Mouse (Mus musculus) hematopoietic stem cell, adult 5-6 weeks (primary cell): ENCODE results near the gene Selplg. TPM values are rescaled to one million over a fixed set of nuclear protein-coding genes. Genes with fewer than 3 reads are reported as not detected.

ENCODE experiments used
- ATAC-seq, 2 experiments: fragments of 125-278 bp in 1 of 2; replicated peaks in 1 of 2; 2 replicates each; pipeline ENCODE4 v1.8.0; 2016 to 2017; ENCODE audit warnings: inconsistent platforms in 2 of 2, mild to moderate bottlenecking in 2 of 2, moderate number of reproducible peaks in 2 of 2, low read depth in 1 of 2, moderate TSS enrichment in 1 of 2; ENCODE audit not compliant: low FRiP score in 2 of 2, poor library complexity in 2 of 2, severe bottlenecking in 2 of 2, insufficient read depth in 1 of 2, low TSS enrichment in 1 of 2
- total RNA-seq: library from RNA; stranded (forward); fragments of 172-1452, 232-1000 nt; gene quantifications from 2 replicates; pipeline ENCODE4 v1.2.3, GENCODE M21; 2017

Selplg gene
- 83.9 and 95.7 TPM in 2 replicates for total RNA-seq

DNA sequence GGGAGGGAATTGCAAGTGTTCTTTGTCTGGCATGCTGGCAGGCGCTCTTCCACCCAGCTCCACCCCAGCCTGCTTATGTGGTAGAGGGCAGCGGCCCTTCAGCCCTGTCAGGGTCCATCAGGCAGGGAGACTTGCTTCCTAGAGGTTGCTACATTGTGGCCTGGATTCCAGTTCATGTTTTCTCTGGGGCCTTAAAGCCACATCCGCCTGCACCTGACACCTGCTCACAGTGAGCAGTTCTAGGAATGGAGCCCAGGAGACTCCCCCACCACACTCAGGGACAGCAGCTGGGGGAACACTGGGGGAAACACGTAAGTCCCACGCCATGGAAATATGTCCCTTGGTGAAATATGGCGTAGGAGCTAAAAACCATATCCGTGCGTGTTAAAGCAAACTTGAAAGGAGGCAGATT lies at the start of gene Selplg:
Gene Selplg (minus strand): TSS at position 155 of the 412 bp plus-strand sequence.
- peak; percentile 30 to 63 for ATAC-seq

DNA sequence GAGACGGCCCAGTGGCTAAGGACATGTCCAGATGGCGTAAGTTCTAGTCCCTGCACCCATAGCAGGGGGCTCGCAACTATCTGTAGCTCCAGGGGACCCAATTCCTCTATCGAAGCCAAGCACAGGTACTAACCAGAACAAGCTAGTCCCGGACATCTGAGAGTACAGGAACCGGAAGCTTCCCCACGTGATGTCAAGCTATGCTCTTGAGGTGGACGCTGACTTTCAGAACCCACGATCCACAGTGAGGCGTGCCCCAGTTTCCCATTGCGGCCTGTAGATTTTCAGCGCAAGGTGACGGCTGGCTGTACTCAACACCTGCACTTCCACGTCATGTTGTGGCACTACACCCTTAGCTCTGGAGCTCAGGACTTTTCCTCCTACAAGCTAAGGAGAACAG lies 48.7 kb upstream of the Selplg start:
- no peak for ATAC-seq

DNA sequence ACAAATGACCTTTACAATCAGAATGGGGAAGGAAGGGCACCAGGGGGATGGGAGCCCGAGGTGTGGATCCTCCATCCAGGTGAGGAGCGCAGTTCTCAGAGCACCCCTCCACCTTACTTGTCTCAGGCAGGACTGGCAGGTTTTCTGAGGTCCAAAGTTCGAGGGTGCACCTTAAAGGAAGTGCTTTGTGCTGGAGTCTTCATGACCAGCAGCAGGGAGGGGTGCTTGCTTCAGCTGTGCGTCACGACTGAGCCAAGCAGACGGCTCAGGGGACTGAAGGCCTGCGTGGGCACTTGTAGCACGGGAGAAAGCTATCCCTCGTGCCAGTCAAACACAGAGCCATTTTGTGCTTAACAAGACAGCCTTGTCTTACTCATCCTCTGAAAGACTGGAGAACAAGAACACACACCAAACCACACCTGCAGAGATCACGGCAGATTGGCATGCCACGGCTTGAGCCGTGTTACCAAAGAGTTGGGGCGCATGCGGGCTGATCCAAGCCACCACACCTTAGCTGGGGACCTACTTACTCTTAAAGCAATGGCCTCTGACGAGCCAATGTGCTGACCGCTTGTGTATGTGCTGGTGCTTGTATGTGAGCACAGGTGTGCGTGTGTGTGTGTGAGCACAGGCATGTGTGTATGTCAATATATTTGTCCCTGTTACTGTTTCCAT lies 46.6 kb upstream of the Selplg start:
- ATAC-seq = no peak

DNA sequence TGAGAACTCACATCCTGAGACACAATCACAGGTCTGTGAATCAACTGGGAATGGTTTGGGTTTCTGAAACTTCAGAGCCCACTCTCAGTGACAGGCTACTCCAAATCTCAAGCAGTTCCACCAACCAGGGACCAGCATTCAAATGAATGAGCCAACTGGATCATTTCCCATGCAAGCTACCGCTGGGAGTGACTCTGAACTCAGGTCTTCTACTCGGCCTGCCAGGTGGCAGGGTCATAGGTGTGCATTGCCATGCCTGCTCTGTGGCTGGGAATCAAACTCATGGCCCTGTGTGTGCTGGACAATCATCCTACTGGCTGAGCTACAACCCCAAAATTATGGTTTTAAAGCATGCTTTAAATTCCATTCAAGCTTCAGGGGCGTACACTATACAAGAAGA lies 45.1 kb upstream of the Selplg start:
- ATAC-seq = no peak

DNA sequence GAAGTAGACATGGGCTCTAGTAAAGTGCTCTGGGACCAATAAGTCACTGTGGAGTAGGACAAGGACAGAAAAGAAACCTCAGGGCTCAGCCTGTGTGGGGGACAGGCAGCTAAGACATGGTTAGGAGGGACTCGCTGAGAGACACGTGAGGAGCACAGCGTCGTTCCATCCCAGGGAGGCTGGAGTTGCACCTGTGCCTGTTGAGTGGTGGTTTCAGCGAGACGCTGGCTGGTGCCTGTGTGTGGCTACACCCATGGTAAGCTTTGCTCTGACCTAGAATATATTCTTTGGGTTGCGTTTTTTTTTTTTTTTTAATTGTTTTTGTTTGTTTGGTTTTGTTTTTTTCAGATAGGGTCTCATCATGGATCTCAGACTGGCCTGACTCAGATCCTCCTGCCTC lies 43.7 kb upstream of the Selplg start:
- no peak for ATAC-seq

DNA sequence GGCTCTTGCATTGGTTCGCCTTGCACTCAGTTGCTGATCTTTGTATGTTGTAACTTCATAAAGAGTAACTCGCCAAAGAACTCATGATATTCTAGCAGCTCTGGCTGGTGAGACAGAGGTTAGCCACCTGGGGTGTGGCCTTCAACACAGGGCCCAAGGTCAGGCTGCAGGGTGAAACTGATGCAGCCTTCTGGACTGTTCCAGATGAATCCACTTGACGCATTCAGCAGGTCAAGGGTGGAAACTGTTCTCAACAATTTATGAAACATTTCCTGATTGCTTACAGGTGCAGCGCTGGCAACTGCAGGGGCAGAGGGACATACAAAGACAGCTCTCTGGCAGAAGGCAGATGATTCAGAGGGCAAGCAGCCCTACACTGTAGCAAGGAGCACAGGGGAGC lies 43.2 kb upstream of the Selplg start:
- ATAC-seq = no peak

DNA sequence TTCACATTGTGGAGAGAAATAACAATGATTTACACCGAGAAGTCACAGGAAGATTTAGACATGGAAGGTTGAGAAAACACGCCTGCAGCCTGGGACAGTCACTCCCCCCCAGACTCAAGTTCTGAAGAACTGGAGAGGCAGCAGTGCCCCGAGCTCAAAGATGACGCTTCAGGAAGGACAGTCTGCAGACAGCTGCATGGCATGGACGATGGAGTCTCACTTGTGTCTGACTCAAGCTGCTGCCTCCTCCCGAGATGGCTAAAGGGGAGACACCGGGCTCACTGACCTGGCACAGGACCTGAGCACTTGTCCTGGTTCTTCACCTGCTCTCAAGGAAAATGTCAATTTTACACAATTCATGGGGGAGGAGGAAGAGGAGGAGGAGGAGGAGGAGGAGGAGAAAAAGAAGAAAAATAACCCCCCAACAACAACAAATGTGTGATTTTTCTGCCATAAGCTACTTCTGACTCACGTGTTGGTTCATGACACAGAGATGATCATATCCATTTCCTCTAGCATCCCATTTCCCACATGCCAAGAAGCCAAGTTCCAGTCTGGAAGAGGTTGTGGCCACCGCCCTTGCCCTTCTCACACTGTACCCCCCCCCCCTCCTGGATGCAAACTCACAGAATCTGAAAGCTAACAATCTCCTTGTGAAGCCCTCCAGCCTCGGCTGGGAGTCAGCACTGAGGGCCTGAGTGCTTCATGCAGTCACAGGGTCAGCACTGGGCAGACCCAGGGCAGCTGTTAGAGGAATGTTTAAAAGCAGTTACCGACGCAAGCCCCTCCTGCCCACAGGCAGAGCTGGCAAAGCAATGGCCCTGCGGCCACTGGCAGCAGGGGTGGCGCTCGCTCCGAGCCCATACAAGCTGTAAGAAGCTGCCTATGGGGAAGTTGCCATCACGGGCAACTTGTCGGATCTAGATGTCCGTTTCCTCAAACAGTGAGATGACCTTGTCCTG lies 41.9 kb upstream of the Selplg start:
- no peak for ATAC-seq

DNA sequence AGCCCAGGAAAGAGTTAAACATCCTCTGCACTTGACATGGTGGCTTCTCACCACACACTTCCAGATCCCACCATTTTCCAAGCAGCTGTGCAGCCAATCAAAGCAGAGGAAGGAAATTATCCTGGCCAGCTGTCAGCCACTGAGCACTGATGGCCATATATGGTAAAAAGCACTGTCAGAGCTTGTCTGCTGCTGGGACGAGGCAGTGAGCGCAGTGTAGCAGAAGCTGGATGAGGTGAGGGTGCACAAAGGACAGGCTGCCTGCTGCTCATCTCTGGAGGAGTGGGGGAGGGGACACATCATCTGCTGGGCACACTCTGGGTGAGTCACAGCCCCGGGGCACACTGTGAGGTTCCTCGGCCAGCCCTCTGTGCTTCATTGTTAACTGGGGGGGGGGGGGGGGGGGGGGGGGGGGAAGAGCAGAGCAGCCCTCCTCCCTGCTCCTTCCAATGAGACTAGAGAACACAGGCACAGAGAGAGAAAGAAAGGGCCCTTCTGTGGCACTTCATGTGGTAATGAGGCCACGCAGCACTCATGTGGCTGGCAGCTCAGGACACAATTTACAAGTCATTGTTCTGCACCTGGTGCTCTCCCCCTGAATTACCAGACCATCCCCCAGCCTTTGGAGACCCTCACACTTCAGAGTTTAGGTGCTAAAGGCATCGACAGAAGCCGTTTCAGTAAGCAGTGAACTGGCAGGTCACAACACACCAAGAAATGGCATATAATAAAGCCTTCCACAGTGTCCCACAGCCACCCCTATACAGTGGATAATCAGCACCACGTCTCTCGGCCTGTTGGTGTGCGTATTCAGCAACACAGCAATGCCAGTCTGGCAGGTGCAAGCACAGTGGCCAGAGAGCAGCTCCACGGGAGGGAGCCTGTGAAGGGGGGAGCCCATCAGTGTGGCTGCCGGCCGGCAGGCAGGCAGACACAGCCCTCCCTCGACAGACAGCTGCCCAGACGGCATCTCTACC lies 40.8 kb upstream of the Selplg start:
- peak in 1 of 2 experiments; percentile 15; a peak in 1 of 4 replicates for ATAC-seq

DNA sequence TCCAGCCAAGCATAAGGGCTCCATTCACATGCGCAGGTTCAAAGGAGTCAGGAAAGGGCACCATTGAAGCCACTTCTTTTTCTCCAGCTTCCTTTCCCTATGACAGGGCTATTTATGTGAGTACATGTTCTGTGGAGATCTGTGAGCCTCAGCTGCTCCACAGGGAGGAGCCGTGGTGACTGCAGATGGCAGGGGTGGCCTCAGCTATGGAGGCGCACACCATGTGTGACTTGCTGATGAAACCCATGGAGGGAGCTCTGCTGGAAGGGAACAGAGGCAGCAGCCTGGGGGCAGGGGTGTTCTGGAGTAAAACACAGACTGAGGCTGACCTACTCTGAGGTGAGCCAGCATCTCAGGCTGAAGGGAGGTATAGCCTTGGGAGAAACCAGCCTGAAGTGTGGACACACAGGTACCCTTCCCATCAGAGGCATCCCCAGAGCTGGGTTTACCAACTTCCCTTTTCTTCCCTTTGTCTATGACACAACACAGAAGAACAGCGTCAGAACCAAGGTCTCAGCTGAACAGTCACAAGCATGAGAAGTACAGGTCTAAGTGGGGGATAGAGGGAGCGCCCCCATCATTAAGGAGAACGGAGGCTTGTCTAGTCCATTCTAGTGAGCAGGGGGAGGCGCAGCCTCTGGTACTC lies 39.6 kb upstream of the Selplg start:
- ATAC-seq = peak; percentile 39 to 59; a peak in 2 of 4 replicates

DNA sequence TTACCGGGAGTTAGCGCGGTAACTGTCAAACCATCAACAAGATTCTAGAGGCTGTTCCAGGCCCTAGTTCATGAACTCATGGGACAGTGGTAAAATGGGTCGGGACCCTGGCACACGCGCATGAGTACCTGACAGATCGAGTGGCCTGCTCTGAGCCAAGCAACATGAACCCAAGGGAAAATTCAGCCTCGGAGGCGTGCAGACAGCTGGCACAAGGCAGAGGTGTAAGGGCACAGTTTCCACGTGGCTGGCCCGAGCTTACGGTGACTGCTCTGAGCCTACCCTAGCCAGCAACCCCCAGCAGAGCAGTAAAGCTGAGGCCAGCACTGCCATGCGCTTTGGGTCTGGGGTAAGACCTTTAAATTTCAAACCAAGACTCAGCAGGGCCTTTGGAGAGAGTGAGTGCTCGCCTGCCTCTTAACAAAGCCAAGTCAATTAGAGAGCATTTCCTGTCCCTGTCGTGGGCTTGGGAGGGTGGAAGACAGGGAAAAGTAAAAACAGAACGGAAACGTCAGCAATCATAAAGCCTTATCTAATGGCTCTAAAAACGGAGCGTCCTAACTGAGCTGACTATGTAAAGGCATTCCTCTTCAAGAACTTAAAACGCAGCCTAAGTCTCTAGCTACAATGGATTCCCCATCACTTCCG lies 38.1 kb upstream of the Selplg start:
- no peak for ATAC-seq

DNA sequence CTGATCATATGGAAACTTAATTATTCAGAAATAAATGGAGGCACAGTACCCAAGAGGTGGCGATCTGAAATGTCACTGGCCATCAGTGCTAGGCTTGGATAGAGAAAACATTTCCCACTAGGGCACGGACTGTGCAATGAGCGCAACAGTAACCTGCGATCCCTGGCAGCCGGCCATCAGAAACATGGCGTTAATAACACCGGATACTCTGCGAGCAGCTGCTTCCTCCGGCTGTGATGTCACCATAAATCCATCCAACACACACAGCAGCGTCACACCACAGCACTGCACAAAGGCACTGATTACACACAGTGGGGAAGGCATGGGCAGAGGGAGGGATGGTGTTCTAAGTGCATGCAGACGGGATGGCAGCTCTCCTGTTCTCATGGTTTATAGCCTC lies 36.7 kb upstream of the Selplg start:
- peak; percentile 84 to 87 for ATAC-seq

DNA sequence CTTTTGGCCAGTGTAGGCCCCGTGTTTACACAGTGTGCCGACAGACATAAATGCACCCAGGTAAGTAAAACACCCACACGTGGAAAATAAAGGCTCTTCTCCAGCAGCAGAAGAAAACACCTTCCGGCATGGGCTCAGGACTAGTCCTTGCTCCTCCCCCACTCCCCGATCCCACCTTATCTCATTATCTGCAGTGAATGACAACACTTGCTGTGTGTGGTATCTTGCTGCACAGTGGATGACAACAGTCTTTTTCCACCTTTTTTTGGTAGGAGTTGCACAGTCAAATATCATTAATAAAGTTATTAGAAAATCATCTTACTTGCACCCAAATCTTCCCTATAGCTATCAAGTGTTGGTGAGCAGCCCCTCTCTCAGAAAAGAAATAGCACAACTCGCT lies 32.5 kb upstream of the Selplg start:
- ATAC-seq = no peak

DNA sequence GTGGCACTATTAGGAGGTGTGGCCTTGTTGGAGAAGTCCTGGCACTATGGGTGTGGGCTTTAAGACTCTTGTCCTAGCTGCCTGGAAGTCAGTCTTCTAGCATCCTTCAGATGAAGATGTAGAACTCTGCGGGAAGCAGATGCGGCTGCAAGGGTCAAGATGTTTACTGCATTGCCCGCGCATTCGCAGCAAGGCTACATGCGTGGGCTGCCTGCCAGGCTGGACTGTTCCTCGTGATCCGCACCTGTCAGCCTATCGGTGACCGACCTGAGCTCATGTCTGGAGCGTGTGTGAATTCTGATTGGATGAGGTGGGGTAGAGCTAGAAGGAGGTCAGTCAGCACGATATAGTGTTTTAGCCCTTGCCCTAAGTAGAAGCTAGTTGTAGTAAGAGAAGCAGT lies 31.6 kb upstream of the Selplg start:
- no peak for ATAC-seq

DNA sequence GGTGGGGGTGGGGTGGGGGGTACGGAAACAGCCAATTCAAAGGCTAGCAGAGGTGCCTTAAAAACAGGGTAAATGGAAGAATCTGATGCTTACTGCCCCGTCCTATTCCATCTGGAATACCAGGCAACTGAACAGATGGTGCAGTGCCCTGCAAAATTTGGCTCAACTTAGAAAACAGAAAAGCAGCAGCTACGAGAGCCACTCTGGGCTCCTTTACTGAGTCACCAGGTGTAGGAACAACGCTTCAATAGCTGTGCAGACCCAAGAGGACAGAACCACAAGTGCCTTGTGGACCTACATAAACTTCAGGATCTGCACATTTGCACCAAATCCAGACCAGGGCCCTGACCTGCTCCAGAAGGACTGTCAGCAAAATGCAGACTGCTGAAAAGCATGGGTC lies 30.0 kb upstream of the Selplg start:
- no peak for ATAC-seq

DNA sequence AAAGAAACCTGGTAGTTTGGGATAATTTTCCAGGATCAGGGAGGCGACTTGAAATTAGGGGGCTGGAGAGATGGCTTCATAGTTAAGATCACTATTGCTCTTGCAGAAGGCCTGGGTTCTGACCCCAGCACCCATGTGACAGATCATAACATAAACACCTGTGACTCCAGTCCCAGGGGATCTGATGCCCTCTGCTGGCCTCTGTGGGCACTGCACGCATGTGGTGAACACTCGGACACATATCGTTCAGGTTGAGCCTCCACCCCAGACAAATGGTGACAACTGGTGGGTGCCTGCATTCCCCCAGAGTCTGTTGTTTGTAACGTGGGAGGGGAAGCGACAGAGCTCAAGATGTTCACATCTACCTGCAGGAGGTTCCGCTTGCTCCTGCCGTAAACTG lies 28.9 kb upstream of the Selplg start:
- ATAC-seq = no peak

DNA sequence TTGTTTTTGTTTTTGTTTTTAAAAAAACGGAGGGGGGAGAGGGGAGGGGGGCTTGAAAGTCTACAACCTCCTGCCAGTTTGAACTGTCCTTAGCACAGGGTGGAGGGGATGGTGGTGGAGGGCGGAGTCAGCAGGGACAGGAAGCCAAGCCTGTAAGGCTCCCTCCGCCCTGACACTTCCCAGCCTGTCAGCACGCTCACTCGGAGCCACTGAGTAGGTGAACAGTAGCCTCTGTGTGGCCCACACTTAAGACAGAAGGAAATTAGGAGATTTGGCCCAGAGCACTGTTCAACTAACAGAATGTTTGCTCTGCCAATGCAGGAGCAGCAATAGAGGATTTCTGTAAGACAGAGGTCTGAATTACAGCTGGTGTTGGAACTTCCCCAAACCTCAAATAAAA lies 26.5 kb upstream of the Selplg start:
- ATAC-seq = peak; percentile 60 to 80

DNA sequence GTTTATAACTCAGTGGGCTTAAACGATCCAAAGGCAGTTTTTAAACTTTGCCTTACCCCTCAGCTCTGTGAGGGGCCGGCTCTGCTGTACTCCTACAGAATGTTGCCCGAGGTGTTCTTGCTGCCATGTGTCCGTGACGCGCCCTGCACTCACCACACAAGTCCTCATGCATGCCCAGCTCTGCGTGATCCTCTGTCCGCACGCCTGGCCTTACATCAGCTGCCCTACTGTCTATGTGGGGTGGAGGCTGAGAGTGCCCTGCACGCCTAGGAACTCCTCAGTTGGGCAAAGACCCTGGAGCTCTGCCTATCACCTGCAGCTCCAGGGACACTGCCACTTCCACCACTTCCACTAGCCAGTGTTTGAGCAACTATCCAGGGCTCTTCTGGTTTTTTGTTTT lies 26.1 kb upstream of the Selplg start:
- ATAC-seq = no peak
